Mouse (Mus musculus) olfactory bulb, adult 2 months (tissue): ENCODE measurements around the gene Gal.

ENCODE experiments used
- CTCF ChIP-seq: fragments of 200-500 bp; IDR thresholded peaks from 2 replicates; pipeline ENCODE4 v1.5.1; 2012; ENCODE audit warnings: low read depth, mild to moderate bottlenecking, low read length, moderate library complexity; ENCODE audit not compliant: insufficient read depth
- POLR2A ChIP-seq: fragments of 200-500 bp; IDR thresholded peaks from 2 replicates; pipeline ENCODE4 v1.6.1; 2012; ENCODE audit warnings: mild to moderate bottlenecking, low read depth, low read length, moderate library complexity; ENCODE audit not compliant: insufficient read depth

DNA sequence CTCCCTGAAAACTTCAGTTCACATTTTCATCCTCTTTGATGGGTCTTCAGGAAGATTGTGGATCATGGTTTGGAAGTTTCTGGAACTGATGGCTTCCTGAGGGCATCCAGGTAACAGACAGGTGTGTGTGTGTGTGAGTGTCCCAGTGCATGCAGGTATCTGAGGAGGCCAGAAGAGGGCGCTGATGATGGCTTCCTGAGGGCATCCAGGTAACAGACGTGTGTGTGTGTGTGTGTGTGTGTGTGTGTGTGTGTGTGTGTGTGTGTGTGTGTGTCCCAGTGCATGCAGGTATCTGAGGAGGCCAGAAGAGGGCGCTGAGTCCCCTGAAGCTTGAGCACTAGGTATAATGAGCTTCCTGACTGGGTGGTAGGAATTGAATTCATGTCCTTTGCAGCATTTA lies 33.0 kb upstream of the Gal start:
- no peak for TF ChIP-seq CTCF
- TF ChIP-seq POLR2A = no peak
